In genomic region chr8:92360083-92360861, GRCm38 (mm10) we compare ENCODE assay signal across 8 mouse cellular contexts. TPM values are rescaled to one million over a fixed set of nuclear protein-coding genes. Genes with fewer than 3 reads are reported as not detected.
DNase-seq lines count a peak whose midpoint lies in the region; ATAC-seq lines count a peak whose summit lies in the region.

No protein-coding gene starts in this region.

- peak overlapping the region; percentile 84 for H3K4me2 ChIP-seq in embryonic facial prominence, embryonic 15.5 days (replicated peaks)
- 0 out of 2 replicates have a peak overlapping the region, but pooled peaks have one; percentile 7 for H3K4me2 ChIP-seq in intestine, embryonic 14.5 days (ENCODE audit: low read length)

- peaks cover 35% of the 10 kb centered on the region for H3K27me3 ChIP-seq in embryonic facial prominence, embryonic 15.5 days
- peaks cover 89% of the 10 kb centered on the region for H3K27me3 ChIP-seq in intestine, embryonic 14.5 days (replicated peaks; ENCODE audit: control insufficient read depth, insufficient read depth, low read length)
- H3K27me3 ChIP-seq in midbrain, embryonic 10.5 days (ENCODE audit: low read depth, poor library complexity, severe bottlenecking): peaks cover 75% of the 10 kb centered on the region

- DNase-seq in right cerebral cortex, postnatal 25 days: peak; percentile 14
- DNase-seq in right cerebral cortex, postnatal 36 days (ENCODE audit: low spot score in 2 of 2): no peak
- DNase-seq in intestine, embryonic 14.5 days (ENCODE audit: low spot score): peak; percentile 68
- DNase-seq in midbrain, embryonic 10.5 days (ENCODE audit: low spot score): peak; percentile 77
- DNase-seq in spleen, postnatal 36 days (ENCODE audit: low spot score in 2 of 2): no peak
- no peak for DNase-seq in natural killer cell, adult 2 months (ENCODE audit: low spot score in 2 of 2)
- DNase-seq in gastrocnemius, postnatal 25 days: no peak

- 7% methylated on average over 77 of the region's 77 CpGs for WGBS in embryonic facial prominence, embryonic 15.5 days
- WGBS in intestine, embryonic 14.5 days: 1% methylated on average over 71 of the region's 77 CpGs
- WGBS in midbrain, embryonic 10.5 days: 1% methylated on average over 77 of the region's 77 CpGs

- ATAC-seq in embryonic facial prominence, embryonic 15.5 days (ENCODE audit: insufficient number of reproducible peaks, low FRiP score, low TSS enrichment, low read depth): no peak
- ATAC-seq in intestine, embryonic 14.5 days (replicated peaks; ENCODE audit: low FRiP score, low TSS enrichment, low read depth): no peak

- peak overlapping the region; percentile 33 for H3K9ac ChIP-seq in embryonic facial prominence, embryonic 15.5 days
- H3K9ac ChIP-seq in intestine, embryonic 14.5 days (ENCODE audit: low read length): no peak overlapping the region

- no peaks in the 10 kb centered on the region for H3K9me3 ChIP-seq in embryonic facial prominence, embryonic 15.5 days (replicated peaks)
- H3K9me3 ChIP-seq in intestine, embryonic 14.5 days (ENCODE audit: control insufficient read depth, low read length): no peaks in the 10 kb centered on the region
- H3K9me3 ChIP-seq in midbrain, embryonic 10.5 days (replicated peaks): no peaks in the 10 kb centered on the region

- 0 out of 2 replicates have a peak overlapping the region, but pooled peaks have one; percentile 1 for H3K27ac ChIP-seq in embryonic facial prominence, embryonic 15.5 days (replicated peaks)
- H3K27ac ChIP-seq in intestine, embryonic 14.5 days (ENCODE audit: low read depth): no peak overlapping the region
- H3K27ac ChIP-seq in midbrain, embryonic 10.5 days (replicated peaks): peak overlapping the region; percentile 99

- peak overlapping the region; percentile 75 for H3K4me3 ChIP-seq in embryonic facial prominence, embryonic 15.5 days (replicated peaks)
- peak overlapping the region; percentile 13; the same call in 1 of the 2 replicates for H3K4me3 ChIP-seq in intestine, embryonic 14.5 days (ENCODE audit: low read depth, low read length)
- H3K4me3 ChIP-seq in midbrain, embryonic 10.5 days: peak overlapping the region; percentile 97

- H3K4me1 ChIP-seq in embryonic facial prominence, embryonic 15.5 days: peaks cover 71% of the 10 kb centered on the region
- H3K4me1 ChIP-seq in intestine, embryonic 14.5 days (replicated peaks; ENCODE audit: control insufficient read depth, insufficient read depth, low read length): peaks cover 24% of the 10 kb centered on the region; the same call in 1 of the 2 replicates
- peaks cover 71% of the 10 kb centered on the region for H3K4me1 ChIP-seq in midbrain, embryonic 10.5 days

- H3K36me3 ChIP-seq in embryonic facial prominence, embryonic 15.5 days: no peaks in the 10 kb centered on the region
- no peaks in the 10 kb centered on the region for H3K36me3 ChIP-seq in intestine, embryonic 14.5 days (ENCODE audit: control insufficient read depth, insufficient read depth, low read length)
- H3K36me3 ChIP-seq in midbrain, embryonic 10.5 days: peaks cover 34% of the 10 kb centered on the region

RNA-seq across cellular contexts. Expression of gene Irx5, which starts 2.8 kb away (rescaled TPM):
- polyA plus RNA-seq in embryonic facial prominence, embryonic 15.5 days (2015; fragmentation: Nextera tagmentation; extraction: Ambion mirVana): 20.2 and 23.1 TPM in 2 replicates
- 0.07 TPM in 1 of 2 replicates, not detected in the other for polyA plus RNA-seq in intestine, embryonic 14.5 days (2014; fragmentation: Nextera tagmentation; extraction: Ambion mirVana)
- polyA plus RNA-seq in midbrain, embryonic 10.5 days (2016; fragmentation: Nextera tagmentation; extraction: Ambion mirVana): 28.7 and 31.9 TPM in 2 replicates
- total RNA-seq in gastrocnemius, postnatal 25 days (2021): 1 to 10 TPM in 1 of 2 experiments, not detected in 1; 7.7 TPM

Comparison
In these comparisons a context has a peak if more than half of its experiments do, and no peak if none do; other contexts are left out.
1. DNase-seq: peak in right cerebral cortex, postnatal 25 days (single experiment), intestine, embryonic 14.5 days (single experiment) and midbrain, embryonic 10.5 days (single experiment); none in right cerebral cortex, postnatal 36 days (0 of 2), spleen, postnatal 36 days (0 of 2), natural killer cell, adult 2 months (0 of 2) and gastrocnemius, postnatal 25 days (single experiment).
2. H3K4me3 ChIP-seq: peak in every context shown above with its lines; median percentile 97 in midbrain, embryonic 10.5 days; 75 in embryonic facial prominence, embryonic 15.5 days; 13 in intestine, embryonic 14.5 days.
3. RNA of gene Irx5, which starts 2.8 kb away (polyA plus RNA-seq): 28.7 to 31.9 TPM in midbrain, embryonic 10.5 days and 20.2 to 23.1 TPM in embryonic facial prominence, embryonic 15.5 days; 0.07 TPM in intestine, embryonic 14.5 days; every median in the first group is over 10 times any median in the second.